Mouse (Mus musculus): ENCODE results near the gene Fstl3. TPM values are rescaled to one million over a fixed set of nuclear protein-coding genes. Genes with fewer than 3 reads are reported as not detected.

Fstl3 gene
- polyA plus RNA-seq, 1 experiment from 2014 or later = 20.5 TPM

DNA sequence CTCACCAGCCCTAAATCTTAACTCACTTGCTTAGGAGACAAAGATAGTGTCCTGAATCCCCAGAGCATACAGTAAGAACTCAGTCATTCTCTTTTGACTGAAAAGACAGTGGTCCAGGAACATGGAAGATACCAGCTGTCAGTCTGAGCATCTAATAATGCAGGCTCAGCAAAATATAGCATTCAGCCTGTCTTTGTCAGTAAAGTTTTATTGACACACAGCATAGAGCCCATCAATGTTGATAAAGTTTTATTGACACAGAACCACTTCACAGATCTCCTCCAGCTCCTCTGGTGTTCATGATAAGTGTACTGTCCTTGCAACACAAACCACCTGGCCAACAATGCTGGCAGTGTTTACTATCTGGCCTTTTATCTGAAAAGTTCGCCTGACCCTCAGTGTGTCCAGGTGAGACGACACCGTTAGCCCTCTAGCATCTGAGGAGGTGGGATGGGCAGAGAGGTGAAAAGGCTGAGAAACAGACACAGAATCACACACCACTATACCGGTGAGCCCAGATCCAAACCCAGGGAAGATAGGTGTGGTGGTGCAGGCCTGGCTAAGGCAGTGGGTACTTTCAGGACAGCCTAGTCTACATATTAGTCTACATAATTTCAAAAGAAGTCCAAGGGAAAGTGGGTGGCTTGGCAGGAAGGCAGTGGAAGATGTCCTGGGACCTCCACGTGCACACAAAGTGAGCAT, 15.4 kb downstream of the Fstl3 start:
- WGBS = 63% methylated on average over 5 of the region's 5 CpGs
- H3K4me1 ChIP-seq = peaks cover 14% of the 10 kb centered on the region
- no peak for ATAC-seq (ENCODE audit: borderline replicate concordance, extremely low read depth, low FRiP score, low TSS enrichment)
- no peaks in the 10 kb centered on the region for H3K36me3 ChIP-seq
- H3K27ac ChIP-seq = no peak overlapping the region
- H3K27me3 ChIP-seq = no peaks in the 10 kb centered on the region
- H3K4me3 ChIP-seq = no peak overlapping the region
- H3K9me3 ChIP-seq = no peaks in the 10 kb centered on the region
- no peak overlapping the region for H3K4me2 ChIP-seq
- H3K9ac ChIP-seq = no peak overlapping the region

DNA sequence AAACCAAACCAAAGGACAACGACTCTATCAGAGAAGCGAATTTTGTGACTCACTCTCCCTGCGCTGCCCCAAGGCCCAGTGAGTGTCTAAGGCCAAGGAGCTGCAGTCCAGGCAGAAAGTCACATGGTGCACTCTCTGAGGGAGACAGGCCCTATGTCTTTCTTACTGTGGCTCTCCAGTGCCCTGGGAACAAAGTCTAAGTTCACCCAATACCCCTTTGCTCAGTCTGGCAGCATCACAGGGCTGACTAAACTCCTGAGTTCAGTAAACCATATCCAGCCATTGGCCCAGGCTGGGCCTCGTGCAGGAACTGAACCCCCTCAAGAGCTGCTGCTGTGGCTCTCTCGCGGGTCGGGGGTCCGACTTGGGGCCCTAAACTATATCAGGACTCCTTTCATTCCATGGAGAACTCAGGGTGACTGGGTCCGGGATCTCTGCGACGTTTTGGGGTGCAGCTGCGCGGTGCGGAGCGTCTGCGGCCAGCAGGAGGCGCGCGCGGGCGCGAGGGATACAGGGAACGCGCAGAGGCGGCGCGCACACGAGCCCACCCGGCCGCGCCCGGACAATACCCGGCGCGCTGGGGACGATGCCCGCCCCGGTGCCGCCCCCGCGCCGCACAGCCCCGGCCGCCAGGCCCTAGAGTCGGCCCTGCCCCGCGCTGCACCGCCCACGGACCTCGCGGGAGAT, 16.1 kb downstream of the Fstl3 start, which contains the start of gene Palm:
Palm (plus strand) TSS at position 522 of the 687 bp plus-strand sequence.
- H3K4me2 ChIP-seq = peak within 1 kb of the TSS; percentile 97
- no peaks in the 10 kb centered on the region for H3K27me3 ChIP-seq
- no peaks in the 10 kb centered on the region for H3K9me3 ChIP-seq
- ATAC-seq (ENCODE audit: borderline replicate concordance, extremely low read depth, low FRiP score, low TSS enrichment) = peak; percentile 78
- peak within 1 kb of the TSS; percentile 69 for H3K27ac ChIP-seq
- H3K4me1 ChIP-seq = peaks cover 14% of the 10 kb centered on the region
- peak within 1 kb of the TSS; percentile 89 for H3K9ac ChIP-seq
- 5% methylated on average over 51 of the region's 51 CpGs for WGBS
- H3K36me3 ChIP-seq = no peaks in the 10 kb centered on the region
- H3K4me3 ChIP-seq = peak within 1 kb of the TSS; percentile 87

DNA sequence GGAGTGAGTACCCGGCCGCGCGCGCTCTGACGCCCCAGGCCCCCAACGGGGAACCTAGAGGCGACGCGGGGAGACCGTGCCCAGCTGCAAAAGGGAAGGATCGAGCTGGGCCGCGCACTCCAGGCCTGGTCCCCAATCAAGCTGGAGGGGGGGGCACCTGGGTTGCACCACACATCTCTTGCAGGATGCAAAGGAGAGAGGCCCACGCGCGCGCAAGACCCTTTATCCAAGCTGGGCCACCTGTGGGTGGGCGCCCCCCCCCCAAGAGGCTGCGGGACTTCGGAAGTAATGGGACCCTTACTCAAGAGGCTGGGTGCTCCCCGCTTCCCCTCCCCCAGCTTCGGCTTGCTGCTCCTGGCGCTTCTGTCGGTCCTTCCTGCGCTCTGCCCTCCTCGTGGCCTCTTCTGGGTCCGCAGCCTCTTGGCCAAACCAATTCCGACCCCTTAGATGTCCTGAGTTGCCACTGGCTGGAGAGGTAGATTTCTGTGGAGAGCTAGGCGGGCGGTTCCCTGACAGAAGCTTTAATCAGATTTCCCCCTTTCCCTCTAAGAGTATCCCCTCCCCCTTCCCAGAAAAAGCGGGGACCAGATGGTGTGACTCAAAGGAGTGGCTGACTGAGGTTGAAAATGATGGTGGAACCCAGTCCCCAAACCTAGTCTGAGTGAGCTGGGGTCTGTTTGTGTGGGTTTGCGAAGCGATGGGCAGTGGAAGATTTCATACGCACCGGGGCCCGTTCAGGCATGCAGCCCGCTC, 16.8 kb downstream of the Fstl3 start:
- peaks cover 14% of the 10 kb centered on the region for H3K4me1 ChIP-seq
- H3K4me3 ChIP-seq = peak overlapping the region; percentile 87
- WGBS = 3% methylated on average over 37 of the region's 38 CpGs
- H3K9ac ChIP-seq = peak overlapping the region; percentile 89
- no peaks in the 10 kb centered on the region for H3K27me3 ChIP-seq
- no peaks in the 10 kb centered on the region for H3K36me3 ChIP-seq
- peak overlapping the region; percentile 97 for H3K4me2 ChIP-seq
- no peaks in the 10 kb centered on the region for H3K9me3 ChIP-seq
- H3K27ac ChIP-seq = peak overlapping the region; percentile 69
- ATAC-seq (ENCODE audit: borderline replicate concordance, extremely low read depth, low FRiP score, low TSS enrichment) = no peak; the same call in none of the 2 replicates

DNA sequence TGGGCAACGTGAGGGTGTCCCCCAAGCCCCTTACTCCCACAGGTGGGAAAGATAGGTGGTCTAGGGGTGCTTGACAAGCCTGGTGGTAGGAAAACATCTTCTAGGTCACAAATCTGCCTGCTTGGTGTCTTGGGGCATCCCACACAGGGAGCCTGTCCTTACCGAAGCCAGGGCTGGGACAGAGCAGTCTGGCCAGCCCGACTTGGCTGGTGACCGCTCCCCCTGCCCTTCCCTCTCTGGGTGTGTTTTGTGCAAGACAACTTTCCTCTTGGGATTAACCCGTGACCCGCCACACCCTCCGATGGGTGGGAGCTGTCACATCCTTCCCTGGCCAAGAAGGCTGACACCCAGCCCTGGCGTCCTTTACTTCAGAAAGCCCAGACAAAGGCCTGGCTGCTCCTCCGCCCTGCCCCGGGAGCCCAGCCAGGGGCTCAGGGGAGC, 17.4 kb downstream of the Fstl3 start:
- no peaks in the 10 kb centered on the region for H3K9me3 ChIP-seq
- peak overlapping the region; percentile 69 for H3K27ac ChIP-seq
- H3K36me3 ChIP-seq = no peaks in the 10 kb centered on the region
- peak overlapping the region; percentile 89 for H3K9ac ChIP-seq
- no peaks in the 10 kb centered on the region for H3K27me3 ChIP-seq
- 11% methylated on average over 10 of the region's 10 CpGs for WGBS
- peaks cover 14% of the 10 kb centered on the region for H3K4me1 ChIP-seq
- peak; percentile 48 for ATAC-seq (ENCODE audit: borderline replicate concordance, extremely low read depth, low FRiP score, low TSS enrichment)
- peak overlapping the region; percentile 87 for H3K4me3 ChIP-seq
- peak overlapping the region; percentile 97 for H3K4me2 ChIP-seq

DNA sequence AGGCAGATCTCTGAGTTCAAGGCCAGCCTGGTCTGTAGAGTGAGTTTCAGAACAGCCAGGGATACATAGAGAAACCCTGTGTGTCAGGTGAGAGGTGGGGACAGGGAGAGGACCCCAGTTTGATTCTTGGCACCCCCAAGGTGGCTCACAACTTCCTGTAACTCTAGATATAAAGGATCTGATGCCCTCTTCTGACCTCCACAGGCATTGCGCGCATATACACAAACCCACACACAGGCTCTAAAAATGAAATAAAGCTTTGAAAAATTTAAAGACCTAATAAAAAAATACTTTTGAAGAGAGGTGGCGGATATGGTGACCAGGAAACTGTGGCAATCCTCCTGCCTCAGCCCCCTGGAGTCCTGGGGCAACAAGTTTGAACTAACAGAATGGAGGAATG, 18.8 kb downstream of the Fstl3 start:
- Histone ChIP-seq H3K4me2 (no peak overlapping the region), H3K4me1 (peaks cover 14% of the 10 kb centered on the region), H3K27ac (no peak overlapping the region), H3K4me3 (no peak overlapping the region), H3K36me3 (no peaks in the 10 kb centered on the region), H3K9me3 (no peaks in the 10 kb centered on the region), H3K27me3 (no peaks in the 10 kb centered on the region), H3K9ac (no peak overlapping the region)
- 97% methylated on average over 3 of the region's 3 CpGs for WGBS
- no peak for ATAC-seq (ENCODE audit: borderline replicate concordance, extremely low read depth, low FRiP score, low TSS enrichment)

DNA sequence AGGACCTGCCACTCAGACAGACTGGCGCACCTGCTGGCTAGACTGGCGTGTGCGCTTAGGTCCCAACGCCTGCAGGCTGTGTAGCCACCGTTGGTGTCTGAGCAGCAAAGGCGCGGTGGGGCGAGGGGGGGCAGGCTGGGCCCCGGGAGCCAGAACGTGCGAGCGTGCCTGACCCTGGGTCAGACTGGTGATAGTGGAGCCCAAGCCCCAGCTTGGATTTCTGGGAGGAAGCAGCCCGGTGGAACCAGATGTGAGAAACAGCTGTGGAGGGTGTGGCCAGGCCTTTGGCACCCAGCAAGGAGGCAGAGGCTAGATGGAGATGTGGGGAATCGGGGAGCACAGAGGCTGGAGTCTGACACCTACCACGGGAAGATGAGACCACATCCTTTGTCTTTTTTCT, 20.3 kb downstream of the Fstl3 start:
- Histone ChIP-seq H3K9ac (no peak overlapping the region), H3K36me3 (no peaks in the 10 kb centered on the region), H3K4me2 (no peak overlapping the region), H3K27ac (no peak overlapping the region), H3K4me1 (peaks cover 22% of the 10 kb centered on the region), H3K27me3 (no peaks in the 10 kb centered on the region), H3K9me3 (no peaks in the 10 kb centered on the region), H3K4me3 (no peak overlapping the region)
- no peak for ATAC-seq (ENCODE audit: borderline replicate concordance, extremely low read depth, low FRiP score, low TSS enrichment)
- WGBS = 42% methylated on average over 15 of the region's 15 CpGs

DNA sequence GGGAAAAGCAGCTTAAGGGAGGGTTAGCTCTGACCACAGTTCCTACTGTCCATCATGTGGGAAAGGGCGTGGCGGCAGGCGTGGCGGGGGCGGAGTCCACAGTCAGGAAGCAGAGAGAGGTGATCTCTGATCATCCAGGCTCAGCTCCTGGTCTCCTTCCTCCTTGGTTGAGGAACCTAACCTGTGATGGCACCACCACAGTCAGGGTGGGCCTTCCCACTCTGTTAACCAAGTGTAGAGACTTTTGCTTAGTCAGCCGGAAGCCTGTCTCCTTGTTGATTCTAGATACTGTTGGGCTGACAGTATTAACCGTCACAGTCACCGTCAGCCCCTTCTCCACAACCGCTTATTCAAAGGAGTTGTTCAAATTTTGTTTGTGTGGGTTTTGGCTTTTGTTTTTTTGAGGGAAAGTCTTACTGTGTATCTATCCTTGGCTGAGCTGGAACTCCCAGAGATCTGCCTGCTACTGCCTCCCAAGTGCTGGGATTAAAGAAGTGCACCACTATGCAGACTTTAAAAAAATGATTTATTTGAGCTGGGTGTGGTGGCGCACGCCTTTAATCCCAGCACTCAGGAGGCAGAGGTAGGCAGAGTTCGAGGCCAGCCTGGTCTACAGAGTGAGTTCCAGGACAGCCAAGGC, 21.3 kb downstream of the Fstl3 start:
- ATAC-seq (ENCODE audit: borderline replicate concordance, extremely low read depth, low FRiP score, low TSS enrichment) = no peak
- WGBS = 83% methylated on average over 12 of the region's 12 CpGs
- no peak overlapping the region for H3K9ac ChIP-seq
- no peak overlapping the region for H3K4me2 ChIP-seq
- H3K4me3 ChIP-seq = no peak overlapping the region
- H3K27ac ChIP-seq = no peak overlapping the region
- peaks cover 33% of the 10 kb centered on the region for H3K4me1 ChIP-seq
- H3K36me3 ChIP-seq = no peaks in the 10 kb centered on the region
- no peaks in the 10 kb centered on the region for H3K9me3 ChIP-seq
- H3K27me3 ChIP-seq = no peaks in the 10 kb centered on the region

DNA sequence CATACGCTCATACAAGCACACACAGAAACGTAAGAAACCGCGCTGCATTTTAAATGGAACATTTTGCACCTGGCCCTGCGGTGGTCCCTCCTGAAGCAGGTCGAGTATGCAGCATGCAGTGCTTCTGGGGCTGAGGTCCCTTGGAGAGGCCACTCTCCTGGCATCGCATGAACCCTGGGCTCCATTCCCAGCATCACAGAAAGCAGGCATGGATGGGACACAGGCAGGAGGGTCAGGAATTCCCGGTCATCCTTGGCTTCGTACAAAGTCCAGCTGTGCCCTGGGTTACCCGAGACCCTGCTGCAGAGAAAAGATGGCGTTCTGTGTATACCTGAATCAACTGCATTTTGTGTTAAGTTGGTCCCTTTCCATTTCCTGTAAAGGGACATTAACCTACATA, 23.4 kb downstream of the Fstl3 start:
- ATAC-seq (ENCODE audit: borderline replicate concordance, extremely low read depth, low FRiP score, low TSS enrichment) = no peak
- H3K4me3 ChIP-seq = no peak overlapping the region
- no peak overlapping the region for H3K9ac ChIP-seq
- H3K36me3 ChIP-seq = no peaks in the 10 kb centered on the region
- H3K4me2 ChIP-seq = no peak overlapping the region
- no peaks in the 10 kb centered on the region for H3K9me3 ChIP-seq
- 72% methylated on average over 11 of the region's 11 CpGs for WGBS
- H3K27me3 ChIP-seq = no peaks in the 10 kb centered on the region
- H3K27ac ChIP-seq = no peak overlapping the region
- H3K4me1 ChIP-seq = peaks cover 25% of the 10 kb centered on the region

DNA sequence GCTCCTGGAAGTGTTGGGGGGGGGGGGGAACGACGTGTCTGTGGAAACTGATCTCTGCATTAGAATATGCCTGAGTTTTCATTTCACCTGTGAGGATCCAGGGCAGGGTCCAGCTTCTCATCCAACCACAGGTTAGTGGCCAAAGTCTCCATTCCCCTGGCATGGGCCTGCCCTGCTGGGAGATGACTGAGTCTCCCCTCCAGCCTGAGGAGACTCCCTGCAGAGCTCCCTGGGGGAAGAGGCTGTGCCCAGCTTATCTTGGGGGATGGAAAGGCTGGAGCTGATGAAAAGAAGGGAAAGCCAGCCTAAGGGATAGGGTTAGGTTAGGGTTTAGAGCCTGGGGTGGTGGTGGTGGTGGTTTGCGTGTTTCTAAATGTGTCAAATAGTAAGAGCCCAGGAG, 24.8 kb downstream of the Fstl3 start:
- Histone ChIP-seq H3K9ac (no peak overlapping the region), H3K27me3 (no peaks in the 10 kb centered on the region), H3K9me3 (no peaks in the 10 kb centered on the region), H3K4me1 (peaks cover 27% of the 10 kb centered on the region), H3K36me3 (no peaks in the 10 kb centered on the region), H3K27ac (0 out of 2 replicates have a peak overlapping the region, but pooled peaks have one; percentile 6), H3K4me3 (no peak overlapping the region), H3K4me2 (no peak overlapping the region)
- 40% methylated on average over 3 of the region's 3 CpGs for WGBS
- ATAC-seq (ENCODE audit: borderline replicate concordance, extremely low read depth, low FRiP score, low TSS enrichment) = no peak

DNA sequence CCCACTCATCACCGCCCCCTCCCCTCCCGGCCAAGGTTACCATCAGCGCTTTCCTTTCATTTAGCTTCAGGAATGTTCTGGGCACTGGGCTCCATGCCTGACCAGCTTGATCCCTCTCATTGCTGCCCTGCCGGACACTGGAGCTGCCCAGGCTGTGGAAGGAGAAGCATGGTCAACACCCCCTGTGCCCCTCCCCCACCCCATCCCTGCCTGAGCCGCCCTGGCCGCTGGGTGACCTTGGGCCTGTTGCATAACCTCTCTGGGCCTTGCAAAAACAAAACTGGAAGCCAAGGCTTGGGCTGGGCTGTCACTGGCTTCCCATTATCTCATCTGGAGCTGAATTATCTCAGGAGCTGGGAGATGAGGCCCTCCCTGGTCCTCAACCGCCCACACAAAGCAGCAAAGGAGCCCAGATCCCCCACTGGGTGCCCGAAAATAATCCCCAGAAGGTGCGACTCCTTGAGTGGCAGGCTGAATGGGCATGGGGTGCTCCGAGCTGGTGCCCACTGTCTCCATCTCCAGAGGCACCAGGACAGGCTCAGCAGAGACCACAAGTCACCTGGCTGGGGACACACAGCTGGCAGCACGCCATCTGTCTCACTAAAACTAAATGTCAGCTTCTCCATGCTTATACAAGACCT, 25.4 kb downstream of the Fstl3 start:
- no peak overlapping the region for H3K4me3 ChIP-seq
- H3K9ac ChIP-seq = no peak overlapping the region
- 48% methylated on average over 11 of the region's 11 CpGs for WGBS
- H3K27ac ChIP-seq = no peak overlapping the region
- 0 out of 2 replicates have a peak, but pooled peaks have one; percentile 13 for ATAC-seq (ENCODE audit: borderline replicate concordance, extremely low read depth, low FRiP score, low TSS enrichment)
- H3K27me3 ChIP-seq = no peaks in the 10 kb centered on the region
- no peaks in the 10 kb centered on the region for H3K9me3 ChIP-seq
- H3K4me1 ChIP-seq = peaks cover 29% of the 10 kb centered on the region
- no peaks in the 10 kb centered on the region for H3K36me3 ChIP-seq
- H3K4me2 ChIP-seq = no peak overlapping the region

DNA sequence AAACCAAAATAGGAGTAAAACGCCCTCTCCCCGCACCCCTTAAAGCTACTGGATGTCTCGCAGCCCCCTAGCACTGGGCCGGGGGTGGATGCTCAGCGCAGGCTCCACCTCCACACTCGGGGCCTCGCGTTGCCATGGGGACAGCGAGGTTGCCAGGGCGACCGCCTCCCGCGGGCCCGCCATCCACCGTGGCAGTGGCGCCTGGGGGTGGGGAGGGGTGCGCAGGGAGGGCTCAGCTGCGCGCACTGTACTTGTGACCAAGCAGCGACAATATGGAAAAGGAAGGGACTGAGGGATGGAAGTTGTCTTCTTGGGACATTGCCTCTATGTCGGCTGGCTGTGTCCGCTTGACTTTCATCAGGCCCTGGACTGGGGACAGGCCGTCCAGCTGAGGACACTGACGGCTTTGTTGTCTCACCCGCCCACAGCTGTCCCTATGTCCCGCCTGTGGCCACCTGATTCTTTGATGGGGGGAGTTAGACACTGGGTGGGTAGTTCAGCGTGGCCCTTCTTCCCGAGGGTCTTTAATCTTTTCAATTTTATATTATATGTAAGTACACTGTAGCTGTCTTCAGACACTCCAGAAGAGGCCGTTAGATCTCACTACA, 26.7 kb downstream of the Fstl3 start:
- Histone ChIP-seq H3K4me3 (no peak overlapping the region), H3K9ac (no peak overlapping the region), H3K4me1 (peaks cover 29% of the 10 kb centered on the region), H3K4me2 (peak overlapping the region; percentile 4; the same call in 1 of the 2 replicates), H3K36me3 (peaks cover 2% of the 10 kb centered on the region; the same call in 1 of the 2 replicates), H3K27ac (no peak overlapping the region), H3K27me3 (no peaks in the 10 kb centered on the region), H3K9me3 (no peaks in the 10 kb centered on the region)
- ATAC-seq (ENCODE audit: borderline replicate concordance, extremely low read depth, low FRiP score, low TSS enrichment) = peak; percentile 36; the same call in 1 of the 2 replicates
- 15% methylated on average over 29 of the region's 29 CpGs for WGBS
